Comparison of ENCODE assay signal across 8 mouse cellular contexts in the genomic region with DNA sequence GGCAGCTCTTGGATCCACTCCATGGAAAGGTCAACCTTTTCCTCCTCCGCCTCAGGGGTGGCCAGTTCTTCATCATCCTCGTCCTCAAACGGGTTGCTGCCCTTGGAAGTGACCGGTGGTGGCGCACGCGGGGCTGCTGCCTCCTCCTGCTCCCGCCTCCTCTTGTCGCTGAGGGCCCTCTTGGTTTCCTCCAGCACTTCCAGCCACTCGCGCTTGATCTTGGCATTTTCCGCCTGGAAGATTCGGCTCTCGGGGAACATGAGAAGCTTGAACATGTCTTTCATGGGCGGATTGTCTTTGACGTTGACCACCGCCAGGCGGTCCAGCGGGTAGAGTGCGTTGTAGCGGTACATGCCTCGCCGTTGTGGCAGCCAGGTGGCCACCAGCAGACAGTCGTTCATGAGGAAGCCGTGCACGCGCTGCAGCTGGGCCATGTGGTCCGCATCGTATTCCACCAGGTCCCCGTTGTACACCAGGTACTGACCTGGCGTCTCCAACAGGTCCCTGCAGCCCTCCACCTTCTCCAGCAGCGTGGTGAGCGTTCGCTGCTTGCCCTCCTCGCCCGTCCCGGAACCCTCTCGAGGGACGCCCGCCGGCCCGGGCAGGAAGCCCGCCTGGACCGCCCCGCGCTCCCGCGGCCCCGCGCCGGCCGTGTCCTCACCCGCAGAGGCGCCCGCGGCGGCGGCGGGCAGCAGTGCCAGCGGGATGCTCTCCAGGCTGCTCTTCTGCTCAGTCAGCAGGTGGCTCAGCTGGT. TPM values are rescaled to one million over a fixed set of nuclear protein-coding genes. Genes with fewer than 3 reads are reported as not detected.
DNase-seq lines count a peak whose midpoint lies in the region; ATAC-seq and TF ChIP-seq lines count a peak whose summit lies in the region.

No protein-coding gene starts in this region.

- no peaks in the 10 kb centered on the region for H3K27me3 ChIP-seq in embryonic facial prominence, embryonic 12.5 days
- no peaks in the 10 kb centered on the region for H3K27me3 ChIP-seq in limb, embryonic 12.5 days
- H3K27me3 ChIP-seq in midbrain, embryonic 14.5 days (ENCODE audit: control insufficient read depth, insufficient read depth, low read length): no peaks in the 10 kb centered on the region
- H3K27me3 ChIP-seq in spleen, adult 2 months (ENCODE audit: control insufficient read depth, insufficient read depth, low read length): no peaks in the 10 kb centered on the region

- H3K9me3 ChIP-seq in embryonic facial prominence, embryonic 12.5 days: no peaks in the 10 kb centered on the region
- no peaks in the 10 kb centered on the region for H3K9me3 ChIP-seq in limb, embryonic 12.5 days
- H3K9me3 ChIP-seq in midbrain, embryonic 14.5 days (ENCODE audit: control insufficient read depth, low read length): no peaks in the 10 kb centered on the region

- peak; percentile 34; the same call in 1 of the 2 replicates for TF ChIP-seq CTCF in spleen, adult 2 months (IDR thresholded peaks at IDR 0.05; ENCODE audit: extremely low read depth, insufficient read depth, insufficient read length, insufficient replicate concordance)

- peak overlapping the region; percentile 76 for H3K27ac ChIP-seq in embryonic facial prominence, embryonic 12.5 days
- peak overlapping the region; percentile 82 for H3K27ac ChIP-seq in limb, embryonic 12.5 days
- peak overlapping the region; percentile 83 for H3K27ac ChIP-seq in midbrain, embryonic 14.5 days (replicated peaks; ENCODE audit: low read depth, low read length)
- H3K27ac ChIP-seq in spleen, adult 2 months (ENCODE audit: insufficient read depth, low read length): peak overlapping the region; percentile 86

- peak; percentile 74 for DNase-seq in layer of hippocampus, adult 11-12 months (ENCODE audit: low spot score)
- DNase-seq in layer of hippocampus, adult 9-10 months (ENCODE audit: low spot score): no peak
- peak; percentile 78 for DNase-seq in kidney, adult 11 months
- peak; percentile 77 for DNase-seq in midbrain, embryonic 14.5 days
- peak; percentile 21 to 57 for DNase-seq in spleen, adult 2 months (ENCODE audit: low read depth in 1 of 2, low spot score in 2 of 2)

- peak overlapping the region; percentile 90 for H3K9ac ChIP-seq in embryonic facial prominence, embryonic 12.5 days
- H3K9ac ChIP-seq in limb, embryonic 12.5 days (replicated peaks): peak overlapping the region; percentile 89
- H3K9ac ChIP-seq in midbrain, embryonic 14.5 days (replicated peaks; ENCODE audit: low read length): peak overlapping the region; percentile 76

- 1% methylated on average over 60 of the region's 60 CpGs for WGBS in embryonic facial prominence, embryonic 12.5 days
- WGBS in limb, embryonic 12.5 days: 2% methylated on average over 60 of the region's 60 CpGs
- WGBS in midbrain, embryonic 14.5 days: under 1% methylated on average over 60 of the region's 60 CpGs
- WGBS in spleen, adult 2 months: 2% methylated on average over 60 of the region's 60 CpGs

- H3K36me3 ChIP-seq in embryonic facial prominence, embryonic 12.5 days: peaks cover 41% of the 10 kb centered on the region
- peaks cover 49% of the 10 kb centered on the region for H3K36me3 ChIP-seq in limb, embryonic 12.5 days
- peaks cover 52% of the 10 kb centered on the region for H3K36me3 ChIP-seq in midbrain, embryonic 14.5 days (ENCODE audit: control insufficient read depth, insufficient read depth, low read length)
- peaks cover 19% of the 10 kb centered on the region for H3K36me3 ChIP-seq in spleen, adult 2 months (ENCODE audit: control insufficient read depth, insufficient read depth, low read length)

- H3K4me1 ChIP-seq in embryonic facial prominence, embryonic 12.5 days: peaks cover 28% of the 10 kb centered on the region
- H3K4me1 ChIP-seq in limb, embryonic 12.5 days (replicated peaks): peaks cover 28% of the 10 kb centered on the region
- peaks cover 24% of the 10 kb centered on the region for H3K4me1 ChIP-seq in midbrain, embryonic 14.5 days (ENCODE audit: control insufficient read depth, insufficient read depth, low read length)
- peaks cover 7% of the 10 kb centered on the region; the same call in 1 of the 2 replicates for H3K4me1 ChIP-seq in spleen, adult 2 months (ENCODE audit: control insufficient read depth, insufficient read depth, insufficient read length)

- H3K4me3 ChIP-seq in embryonic facial prominence, embryonic 12.5 days: peak overlapping the region; percentile 87
- peak overlapping the region; percentile 97 for H3K4me3 ChIP-seq in limb, embryonic 12.5 days (replicated peaks)
- H3K4me3 ChIP-seq in midbrain, embryonic 14.5 days (replicated peaks; ENCODE audit: low read depth, low read length): peak overlapping the region; percentile 85
- H3K4me3 ChIP-seq in spleen, adult 2 months (ENCODE audit: extremely low read depth, insufficient read depth, insufficient read length): peak overlapping the region; percentile 99

- no peak for ATAC-seq in embryonic facial prominence, embryonic 12.5 days (ENCODE audit: insufficient number of reproducible peaks, insufficient read depth, low FRiP score, low TSS enrichment)
- ATAC-seq in granulocyte monocyte progenitor cell, adult 5-6 weeks (replicated peaks; ENCODE audit: poor library complexity, severe bottlenecking): peak; percentile 49
- peak; percentile 28; the same call in 1 of the 2 replicates for ATAC-seq in limb, embryonic 12.5 days (ENCODE audit: insufficient number of reproducible peaks, insufficient read depth, low FRiP score, low TSS enrichment, low read depth)
- peak; percentile 37; the same call in 1 of the 2 replicates for ATAC-seq in midbrain, embryonic 14.5 days (ENCODE audit: low FRiP score, low TSS enrichment)

- no peak for TF ChIP-seq POLR2A in spleen, adult 2 months (IDR thresholded peaks at IDR 0.05; ENCODE audit: low read depth, low read length)

- peak overlapping the region; percentile 97 for H3K4me2 ChIP-seq in embryonic facial prominence, embryonic 12.5 days (replicated peaks)
- peak overlapping the region; percentile 99 for H3K4me2 ChIP-seq in limb, embryonic 12.5 days
- peak overlapping the region; percentile 96 for H3K4me2 ChIP-seq in midbrain, embryonic 14.5 days (ENCODE audit: low read length)

RNA-seq across cellular contexts. Expression of a gene that starts 0.7 kb away (rescaled TPM):
- 14.6 TPM in 2 replicates for polyA plus RNA-seq in embryonic facial prominence, embryonic 12.5 days (2016; fragmentation: Nextera tagmentation; extraction: Ambion mirVana)
- 9.6 and 16.2 TPM in 2 replicates for total RNA-seq in granulocyte monocyte progenitor cell, adult 5-6 weeks (2014; fragmentation: Nextera tagmentation)
- total RNA-seq in granulocyte monocyte progenitor cell, adult 5-6 weeks (2017): 14.7 and 16.0 TPM in 2 replicates
- polyA plus RNA-seq in limb, embryonic 12.5 days (2016; fragmentation: Nextera tagmentation; extraction: Ambion mirVana): 11.9 and 12.2 TPM in 2 replicates
- 13.0 and 13.2 TPM in 2 replicates for polyA plus RNA-seq in midbrain, embryonic 14.5 days (2014; fragmentation: Nextera tagmentation; extraction: Ambion mirVana)
- polyA plus RNA-seq in spleen, adult 2 months (2012; rRNA removed): 6.5 and 10.5 TPM in 2 replicates

RNA-seq across cellular contexts. Expression of a gene that starts 0.9 kb away (rescaled TPM):
- 12.7 and 13.3 TPM in 2 replicates for polyA plus RNA-seq in embryonic facial prominence, embryonic 12.5 days (2016; fragmentation: Nextera tagmentation; extraction: Ambion mirVana)
- 18.5 and 18.8 TPM in 2 replicates for total RNA-seq in granulocyte monocyte progenitor cell, adult 5-6 weeks (2014; fragmentation: Nextera tagmentation)
- 20.9 and 21.8 TPM in 2 replicates for total RNA-seq in granulocyte monocyte progenitor cell, adult 5-6 weeks (2017)
- polyA plus RNA-seq in limb, embryonic 12.5 days (2016; fragmentation: Nextera tagmentation; extraction: Ambion mirVana): 9.9 and 11.9 TPM in 2 replicates
- polyA plus RNA-seq in midbrain, embryonic 14.5 days (2014; fragmentation: Nextera tagmentation; extraction: Ambion mirVana): 9.8 and 11.7 TPM in 2 replicates
- polyA plus RNA-seq in spleen, adult 2 months (2012; rRNA removed): 11.2 and 14.5 TPM in 2 replicates

RNA-seq across cellular contexts. Expression of a gene that starts 33.9 kb away (rescaled TPM):
- polyA plus RNA-seq in embryonic facial prominence, embryonic 12.5 days (2016; fragmentation: Nextera tagmentation; extraction: Ambion mirVana): 53.5 and 59.4 TPM in 2 replicates
- 46.8 and 49.8 TPM in 2 replicates for total RNA-seq in granulocyte monocyte progenitor cell, adult 5-6 weeks (2014; fragmentation: Nextera tagmentation)
- 65.8 and 75.4 TPM in 2 replicates for total RNA-seq in granulocyte monocyte progenitor cell, adult 5-6 weeks (2017)
- polyA plus RNA-seq in limb, embryonic 12.5 days (2016; fragmentation: Nextera tagmentation; extraction: Ambion mirVana): 61.1 and 62.4 TPM in 2 replicates
- polyA plus RNA-seq in midbrain, embryonic 14.5 days (2014; fragmentation: Nextera tagmentation; extraction: Ambion mirVana): 21.4 and 24.2 TPM in 2 replicates
- 8.0 and 8.2 TPM in 2 replicates for polyA plus RNA-seq in spleen, adult 2 months (2012; rRNA removed)

RNA-seq across cellular contexts. Expression of a gene that starts 34.0 kb away (rescaled TPM):
- 110 and 111 TPM in 2 replicates for polyA plus RNA-seq in embryonic facial prominence, embryonic 12.5 days (2016; fragmentation: Nextera tagmentation; extraction: Ambion mirVana)
- total RNA-seq in granulocyte monocyte progenitor cell, adult 5-6 weeks (2014; fragmentation: Nextera tagmentation): 116 and 145 TPM in 2 replicates
- total RNA-seq in granulocyte monocyte progenitor cell, adult 5-6 weeks (2017): 92.3 and 115 TPM in 2 replicates
- 116 and 119 TPM in 2 replicates for polyA plus RNA-seq in limb, embryonic 12.5 days (2016; fragmentation: Nextera tagmentation; extraction: Ambion mirVana)
- polyA plus RNA-seq in midbrain, embryonic 14.5 days (2014; fragmentation: Nextera tagmentation; extraction: Ambion mirVana): 65.5 and 90.8 TPM in 2 replicates
- 36.0 and 42.5 TPM in 2 replicates for polyA plus RNA-seq in spleen, adult 2 months (2012; rRNA removed)

RNA-seq across cellular contexts. Expression of a gene that starts 52.3 kb away (rescaled TPM):
- 15.5 and 15.6 TPM in 2 replicates for polyA plus RNA-seq in embryonic facial prominence, embryonic 12.5 days (2016; fragmentation: Nextera tagmentation; extraction: Ambion mirVana)
- total RNA-seq in granulocyte monocyte progenitor cell, adult 5-6 weeks (2014; fragmentation: Nextera tagmentation): 24.1 and 24.6 TPM in 2 replicates
- total RNA-seq in granulocyte monocyte progenitor cell, adult 5-6 weeks (2017): 16.3 and 23.5 TPM in 2 replicates
- polyA plus RNA-seq in limb, embryonic 12.5 days (2016; fragmentation: Nextera tagmentation; extraction: Ambion mirVana): 12.8 and 13.0 TPM in 2 replicates
- 24.5 and 25.1 TPM in 2 replicates for polyA plus RNA-seq in midbrain, embryonic 14.5 days (2014; fragmentation: Nextera tagmentation; extraction: Ambion mirVana)
- polyA plus RNA-seq in spleen, adult 2 months (2012; rRNA removed): 12.1 and 15.2 TPM in 2 replicates
